Mouse (Mus musculus) CD4-positive, CD25-positive, alpha-beta regulatory T cell (primary cell): ENCODE data around the gene Gm1123. TPM values are rescaled to one million over a fixed set of nuclear protein-coding genes. Genes with fewer than 3 reads are reported as not detected.

Source experiments
- polyA plus RNA-seq: library from polyadenylated mRNA; unstranded; fragments of 100-300 nt; shearing (Covaris generic); gene quantifications from one replicate; pipeline ENCODE4 v1.2.1, GENCODE M21; 2017

Gene Gm1123
- polyA plus RNA-seq: 0.99 TPM

DNA sequence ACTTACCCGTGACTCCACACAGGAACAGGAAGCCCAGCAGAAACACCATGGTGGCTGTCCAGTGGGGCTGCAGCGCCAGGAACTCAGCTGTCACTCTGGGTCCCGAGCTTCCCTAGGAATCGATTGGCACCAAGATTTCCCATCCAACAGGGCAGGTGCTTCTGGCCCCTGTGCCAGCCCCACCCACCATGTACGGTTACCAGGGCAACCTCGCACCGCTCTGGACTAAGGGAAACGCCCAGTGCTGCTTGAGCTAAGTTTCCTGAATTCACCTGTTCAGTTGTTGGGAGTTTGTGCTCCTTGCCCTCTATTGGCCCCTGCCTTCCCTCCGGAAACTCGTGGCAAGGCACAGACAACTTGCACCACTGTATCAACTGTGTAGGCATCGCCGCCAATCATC, at the start of gene Gm1123:
Gene Gm1123, minus strand, starts transcription at position 141 of the 400 bp plus-strand sequence.

DNA sequence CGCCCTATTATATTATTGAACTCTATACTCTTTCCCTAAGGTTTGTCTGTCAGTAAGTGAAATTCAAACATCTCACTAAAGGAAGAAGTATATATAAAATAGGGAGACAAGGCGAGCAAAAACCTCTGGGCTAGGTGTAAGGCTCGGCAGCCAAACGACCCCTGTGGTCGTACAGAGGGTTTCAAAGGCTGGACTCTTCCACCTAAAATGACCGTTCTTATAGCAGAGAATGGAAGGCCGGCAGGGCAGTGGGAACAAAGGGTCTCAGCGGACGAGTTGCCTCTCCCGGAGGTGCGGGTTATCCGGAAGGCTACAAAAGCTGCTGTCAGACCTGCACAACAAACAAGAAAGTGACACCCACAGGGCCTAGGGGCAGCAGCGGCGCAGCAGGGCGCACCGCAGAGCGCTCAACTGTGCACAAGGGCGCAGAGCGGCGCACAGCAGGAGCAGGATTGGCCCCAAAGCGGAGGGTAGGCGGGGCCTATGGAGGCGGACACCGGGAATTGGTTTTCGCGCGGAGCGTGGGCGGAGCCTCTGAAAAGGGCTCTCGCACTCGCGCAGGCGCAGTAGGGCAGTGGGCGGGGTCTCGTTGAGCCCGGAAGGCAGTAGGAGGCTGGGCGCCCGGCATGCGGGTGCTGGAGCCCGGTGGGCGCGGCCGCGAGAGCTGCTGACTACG, 49.6 kb downstream of the Gm1123 start, which contains the start of gene Faim:
Gene Faim, plus strand, starts transcription at position 574 of the 676 bp plus-strand sequence.

Other genes with a start within 250 kb of the Gm1123 start
- not detected for gene Prr23a1, start 193.2 kb downstream of the Gm1123 start, polyA plus RNA-seq
- gene Prr23a2, start 179.2 kb downstream of the Gm1123 start, polyA plus RNA-seq: not detected
- not detected for gene Prr23a3, start 170.9 kb downstream of the Gm1123 start, polyA plus RNA-seq
- not detected for gene 7420426K07Rik, start 132.6 kb downstream of the Gm1123 start, polyA plus RNA-seq
- gene Foxl2, start 80.4 kb downstream of the Gm1123 start, polyA plus RNA-seq: not detected
- 80.0 TPM for gene Faim, start 49.3 kb downstream of the Gm1123 start, polyA plus RNA-seq
- gene Pik3cb, start 104.9 kb upstream of the Gm1123 start, polyA plus RNA-seq: 8.0 TPM
- gene Faiml, start 201.5 kb upstream of the Gm1123 start, polyA plus RNA-seq: not detected
- gene Cep70, start 207.7 kb upstream of the Gm1123 start, polyA plus RNA-seq: 14.5 TPM